Mouse (Mus musculus) megakaryocyte, embryonic 14.5 days (primary cell): ENCODE data around the gene Rpl37.

Experiments used
- FLI1 ChIP-seq: IDR thresholded peaks from 2 replicates; pipeline ENCODE4 v1.6.1; 2012; ENCODE audit warnings: low read length, inconsistent platforms, mixed read lengths
- GATA1 ChIP-seq: IDR thresholded peaks from 3 replicates; pipeline ENCODE4 v1.6.1; 2012; ENCODE audit warnings: mixed read lengths, low read length, inconsistent platforms, borderline replicate concordance

- no peak for TF ChIP-seq GATA1
- no peak for TF ChIP-seq FLI1
Observed at GRCm38 (mm10) chr15:5081235-5081634, 35.2 kb upstream of the Rpl37 start.
